Mouse (Mus musculus) CH12.LX (cell line): Measurements from ENCODE around the gene Ensa.

Experiments
- CTCF ChIP-seq, 2 experiments: IDR thresholded peaks in 1 of 2; conservative IDR thresholded peaks in 1 of 2; 2 replicates each; pipeline ENCODE4 v1.5.1; 2011 to 2012; ENCODE audit warnings: low read depth in 2 of 2, low read length in 2 of 2, improper control_type of control experiment in 1 of 2, inconsistent platforms in 1 of 2, mild to moderate bottlenecking in 1 of 2, moderate library complexity in 1 of 2
- JUN ChIP-seq: IDR thresholded peaks from 2 replicates; pipeline ENCODE4 v1.6.1; 2011; ENCODE audit warnings: low read depth, mild to moderate bottlenecking, low read length, improper control_type of control experiment, moderate library complexity; ENCODE audit not compliant: insufficient read depth
- RAD21 ChIP-seq: IDR thresholded peaks from 2 replicates; pipeline ENCODE4 v1.6.1; 2011; ENCODE audit warnings: low read depth, mild to moderate bottlenecking, low read length, improper control_type of control experiment, moderate library complexity
- UBTF ChIP-seq: IDR thresholded peaks from 2 replicates; pipeline ENCODE4 v1.6.1; 2012; ENCODE audit warnings: low read depth, mild to moderate bottlenecking, inconsistent platforms, low read length, improper control_type of control experiment, moderate library complexity
- USF2 ChIP-seq: conservative IDR thresholded peaks from 2 replicates; pipeline ENCODE4 v1.6.1; 2011; ENCODE audit warnings: low read depth, low read length, improper control_type of control experiment
- ZMIZ1 ChIP-seq: IDR thresholded peaks from 2 replicates; pipeline ENCODE4 v1.6.1; 2012; ENCODE audit warnings: low read depth, mild to moderate bottlenecking, inconsistent platforms, low read length, improper control_type of control experiment

DNA sequence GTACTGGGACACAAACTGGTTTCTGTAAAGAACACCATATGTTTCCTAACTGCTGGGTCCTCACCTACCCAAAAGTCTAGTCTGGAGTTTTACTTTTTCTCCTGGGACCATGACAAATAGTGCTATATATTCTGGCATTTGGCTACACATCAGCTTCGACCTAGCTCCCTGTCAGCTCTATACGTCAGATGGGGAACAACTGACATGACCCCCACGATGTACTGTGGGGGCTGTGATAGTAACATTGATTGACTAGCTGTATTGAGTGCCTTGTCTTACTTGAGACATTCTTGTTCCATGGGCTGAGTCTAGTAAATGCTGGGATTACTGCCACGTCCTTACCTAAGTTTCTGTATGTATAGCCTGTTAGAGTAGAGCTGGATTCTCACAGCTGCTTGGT is 42.7 kb downstream of the Ensa start:
- TF ChIP-seq ZMIZ1 = no peak
- TF ChIP-seq CTCF (conservative IDR thresholded peaks at IDR 0.05 in 1 of 2, IDR thresholded peaks at IDR 0.05 in 1 of 2; ENCODE audit: low read depth in 2 of 2, low read length in 2 of 2) = no peak
- TF ChIP-seq RAD21 = no peak
- TF ChIP-seq JUN = no peak
- TF ChIP-seq UBTF = no peak
- TF ChIP-seq USF2 = no peak
